Mouse (Mus musculus) lung, postnatal 0 days (tissue): ENCODE data around the gene Lcmt1.

Source experiments
- CTCF ChIP-seq: IDR thresholded peaks from 2 replicates; pipeline ENCODE4 v1.5.1; 2016; ENCODE audit warnings: antibody characterized with exemption, mild to moderate bottlenecking
- EP300 ChIP-seq: IDR thresholded peaks from 2 replicates; pipeline ENCODE4 v1.6.1; 2016; ENCODE audit warnings: antibody characterized with exemption, mild to moderate bottlenecking, control low read depth

GRCm38 (mm10) chr7:123366806-123367205, 2.8 kb upstream of the Lcmt1 start:
- TF ChIP-seq EP300 (no peak), CTCF (no peak)
